Mouse (Mus musculus) myocyte (in vitro differentiated cells): ENCODE results near the gene Ipo11.

Experiments
- CEBPB ChIP-seq: IDR thresholded peaks from 2 replicates; pipeline ENCODE4 v1.6.1; 2011; ENCODE audit warnings: mild to moderate bottlenecking, moderate library complexity; ENCODE audit not compliant: poor library complexity, insufficient read depth, severe bottlenecking
- E2F4 ChIP-seq: IDR thresholded peaks from one replicate; pipeline ENCODE4 v1.6.1; 2011; ENCODE audit warnings: mild to moderate bottlenecking, control low read depth, moderate library complexity; ENCODE audit not compliant: insufficient read depth
- MAX ChIP-seq: IDR thresholded peaks from one replicate; pipeline ENCODE4 v1.6.1; 2011; ENCODE audit warnings: low read depth, mild to moderate bottlenecking, control low read depth
- MYOD1 ChIP-seq, 3 experiments: IDR thresholded peaks; one replicate each; pipeline ENCODE4 v1.6.1; 2011; ENCODE audit warnings: control low read depth in 2 of 3, low read depth in 2 of 3, mild to moderate bottlenecking in 2 of 3, moderate library complexity in 1 of 3; ENCODE audit not compliant: insufficient read length in 2 of 3, control insufficient read depth in 1 of 3
- MYOG ChIP-seq, 3 experiments: IDR thresholded peaks; one replicate each; pipeline ENCODE4 v1.6.1; 2011; ENCODE audit warnings: control low read depth in 2 of 3, low read depth in 2 of 3, mild to moderate bottlenecking in 2 of 3; ENCODE audit not compliant: insufficient read length in 2 of 3, control insufficient read depth in 1 of 3, insufficient read depth in 1 of 3
- POLR2A ChIP-seq: IDR thresholded peaks from one replicate; pipeline ENCODE4 v1.6.1; 2011; ENCODE audit warnings: low read depth, mild to moderate bottlenecking, control low read depth, moderate library complexity; ENCODE audit not compliant: insufficient read length
- POLR2AphosphoS2 ChIP-seq: IDR thresholded peaks from one replicate; pipeline ENCODE4 v1.6.1; 2011; ENCODE audit warnings: low read depth, control low read depth; ENCODE audit not compliant: insufficient read length
- TCF12 ChIP-seq: IDR thresholded peaks from one replicate; pipeline ENCODE4 v1.6.1; 2011; ENCODE audit warnings: mild to moderate bottlenecking, control low read depth; ENCODE audit not compliant: poor library complexity, insufficient read depth, severe bottlenecking
- TCF3 ChIP-seq: IDR thresholded peaks from one replicate; pipeline ENCODE4 v1.6.1; 2011; ENCODE audit warnings: low read depth, control low read depth; ENCODE audit not compliant: insufficient read length
- USF1 ChIP-seq: IDR thresholded peaks from one replicate; pipeline ENCODE4 v1.6.1; 2011; ENCODE audit warnings: low read depth, mild to moderate bottlenecking, control low read depth, moderate library complexity

GRCm38 (mm10) chr13:106817066-106817465 is 119.7 kb downstream of the Ipo11 start:
- TF ChIP-seq POLR2A (no peak), TCF3 (no peak), MYOG (IDR thresholded peaks at IDR 0.05; ENCODE audit: control insufficient read depth in 1 of 3, insufficient read depth in 1 of 3, insufficient read length in 2 of 3, low read depth in 2 of 3) (no peak), MAX (no peak), POLR2AphosphoS2 (no peak), CEBPB (no peak), E2F4 (no peak), USF1 (no peak), TCF12 (no peak), MYOD1 (IDR thresholded peaks at IDR 0.05; ENCODE audit: control insufficient read depth in 1 of 3, insufficient read length in 2 of 3, low read depth in 2 of 3) (no peak)
